Mouse (Mus musculus) lung, embryonic 14.5 days (tissue): ENCODE measurements around the gene Oxt. TPM values are rescaled to one million over a fixed set of nuclear protein-coding genes. Genes with fewer than 3 reads are reported as not detected.
A peak's percentile ranks its signal among the peaks of the same experiment; 100 is the strongest.
"Not testable (repeated sequence)": the region's sequence is repeated elsewhere in the genome, so short reads cannot be mapped to it uniquely, and the experiment has no call there.

Source experiments
- ATAC-seq: fragments of 200-750 bp; cut with Nextera tagmentation; 2 replicates; pipeline ENCODE4 v1.8.0; 2017; ENCODE audit warnings: mild to moderate bottlenecking, moderate TSS enrichment, moderate library complexity; ENCODE audit not compliant: insufficient read depth
- DNase-seq: peaks from one replicate; pipeline ENCODE4 v3.0.0-alpha.2; 2015
- H3K27ac ChIP-seq: fragments of 300-500 bp; sonication (generic); 2 replicates; pipeline ENCODE4 v1.5.1; 2014; ENCODE audit warnings: low read depth, mild to moderate bottlenecking, moderate library complexity
- H3K27me3 ChIP-seq: fragments of 300-500 bp; sonication (generic); 2 replicates; pipeline ENCODE4 v1.6.1; 2014; ENCODE audit warnings: low read length, control low read depth; ENCODE audit not compliant: insufficient read depth
- H3K36me3 ChIP-seq: fragments of 300-500 bp; sonication (generic); 2 replicates; pipeline ENCODE4 v1.6.1; 2014; ENCODE audit warnings: control low read depth; ENCODE audit not compliant: insufficient read depth
- H3K4me1 ChIP-seq: fragments of 300-500 bp; sonication (generic); 2 replicates; pipeline ENCODE4 v1.6.1; 2014; ENCODE audit warnings: antibody characterized with exemption, control low read depth; ENCODE audit not compliant: insufficient read depth
- H3K4me2 ChIP-seq: fragments of 300-500 bp; sonication (generic); 2 replicates; pipeline ENCODE4 v1.6.1; 2014; ENCODE audit warnings: mild to moderate bottlenecking
- H3K4me3 ChIP-seq: fragments of 300-500 bp; sonication (generic); 2 replicates; pipeline ENCODE4 v1.5.1; 2014; ENCODE audit warnings: low read depth, low read length
- H3K9ac ChIP-seq: fragments of 300-500 bp; sonication (generic); 2 replicates; pipeline ENCODE4 v1.6.1; 2014
- H3K9me3 ChIP-seq: fragments of 300-500 bp; sonication (generic); 2 replicates; pipeline ENCODE4 v1.6.1; 2016; ENCODE audit warnings: low read depth, low read length, control low read depth
- CTCF ChIP-seq: IDR thresholded peaks from 2 replicates; pipeline ENCODE4 v1.5.1; 2016; ENCODE audit warnings: antibody characterized with exemption, low read depth
- WGBS: fragments of 180-500 bp; shearing (Covaris S2); extraction: QIAGEN DNeasy Blood & Tissue Kit; methylation state at CpG from one replicate; pipeline ENCODE4 v1.1.7; 2014; 5-methylcytosine and 5-hydroxymethylcytosine counted together
- polyA plus RNA-seq: library from polyadenylated mRNA; unstranded; fragments of >200 nt; fragmentation: Nextera tagmentation; extraction: Ambion mirVana; gene quantifications from 2 replicates; pipeline ENCODE4 v1.2.1, GENCODE M21; 2014

Oxt gene
- polyA plus RNA-seq, 1 experiment from 2014 or later = not detected

GRCm38 (mm10) chr2:130563212-130564055, 12.5 kb upstream of the Oxt start, which contains the start of gene Mrps26:
Mrps26 (plus strand) TSS chr2:130563742.
- peak; percentile 99 for ATAC-seq
- peak; percentile 61 for TF ChIP-seq CTCF

GRCm38 (mm10) chr2:130564063-130564462, 11.9 kb upstream of the Oxt start:
- no peak overlapping the region for H3K27ac ChIP-seq
- DNase-seq = peak; percentile 12

More at GRCm38 (mm10) chr2:130563212-130564055, 12.5 kb upstream of the Oxt start, which contains the start of gene Mrps26:
- Histone ChIP-seq H3K9ac (peak within 1 kb of the TSS; percentile 82), H3K27me3 (no peaks in the 10 kb centered on the region), H3K4me3 (peak within 1 kb of the TSS; percentile 90), H3K36me3 (peaks cover 21% of the 10 kb centered on the region), H3K4me1 (peaks cover 3% of the 10 kb centered on the region; the same call in 1 of the 2 replicates), H3K9me3 (no peaks in the 10 kb centered on the region), H3K4me2 (peak within 1 kb of the TSS; percentile 83), H3K27ac (no peak within 1 kb of the TSS)
- peak; percentile 96 for DNase-seq
- under 1% methylated on average over 61 of the region's 61 CpGs for WGBS

GRCm38 (mm10) chr2:130564983-130565382, 11.0 kb upstream of the Oxt start:
- Histone ChIP-seq H3K27ac (no peak overlapping the region), H3K4me2 (peak overlapping the region; percentile 83), H3K36me3 (peaks cover 21% of the 10 kb centered on the region), H3K9ac (0 out of 2 replicates have a peak overlapping the region, but pooled peaks have one; percentile 82), H3K4me3 (peak overlapping the region; percentile 90; the same call in 1 of the 2 replicates), H3K27me3 (no peaks in the 10 kb centered on the region), H3K4me1 (peaks cover 3% of the 10 kb centered on the region; the same call in 1 of the 2 replicates), H3K9me3 (no peaks in the 10 kb centered on the region)
- DNase-seq = no peak
- WGBS = 85% methylated on average over 8 of the region's 8 CpGs
- no peak for ATAC-seq
- TF ChIP-seq CTCF = no peak

More at GRCm38 (mm10) chr2:130564063-130564462, 11.9 kb upstream of the Oxt start:
- no peaks in the 10 kb centered on the region for H3K9me3 ChIP-seq
- peaks cover 21% of the 10 kb centered on the region for H3K36me3 ChIP-seq
- WGBS = under 1% methylated on average over 23 of the region's 23 CpGs
- TF ChIP-seq CTCF = no peak
- peak overlapping the region; percentile 90 for H3K4me3 ChIP-seq
- no peaks in the 10 kb centered on the region for H3K27me3 ChIP-seq
- H3K4me2 ChIP-seq = peak overlapping the region; percentile 83
- H3K9ac ChIP-seq = peak overlapping the region; percentile 82
- ATAC-seq = peak; percentile 23
- peaks cover 3% of the 10 kb centered on the region; the same call in 1 of the 2 replicates for H3K4me1 ChIP-seq

GRCm38 (mm10) chr2:130568921-130569320, 7.1 kb upstream of the Oxt start:
- DNase-seq (no peak), ATAC-seq (no peak)
- no peak for TF ChIP-seq CTCF
- Histone ChIP-seq H3K9ac (no peak overlapping the region), H3K4me2 (no peak overlapping the region), H3K4me3 (no peak overlapping the region), H3K27ac (no peak overlapping the region), H3K9me3 (no peaks in the 10 kb centered on the region), H3K36me3 (peaks cover 21% of the 10 kb centered on the region), H3K4me1 (peaks cover 3% of the 10 kb centered on the region; the same call in 1 of the 2 replicates), H3K27me3 (no peaks in the 10 kb centered on the region)
- WGBS = 81% methylated on average over 4 of the region's 4 CpGs

GRCm38 (mm10) chr2:130569926-130570325, 6.0 kb upstream of the Oxt start:
- TF ChIP-seq CTCF = no peak
- Histone ChIP-seq H3K27me3 (peaks cover 2% of the 10 kb centered on the region; the same call in 1 of the 2 replicates), H3K9me3 (no peaks in the 10 kb centered on the region), H3K9ac (no peak overlapping the region), H3K36me3 (peaks cover 18% of the 10 kb centered on the region), H3K4me2 (no peak overlapping the region), H3K27ac (no peak overlapping the region), H3K4me3 (no peak overlapping the region), H3K4me1 (no peaks in the 10 kb centered on the region)
- no peak for DNase-seq
- no peak for ATAC-seq

GRCm38 (mm10) chr2:130574960-130575359, 1.0 kb upstream of the Oxt start:
- Histone ChIP-seq H3K9ac (no peak overlapping the region), H3K4me2 (no peak overlapping the region), H3K9me3 (no peaks in the 10 kb centered on the region), H3K27me3 (peaks cover 52% of the 10 kb centered on the region), H3K4me3 (no peak overlapping the region), H3K4me1 (no peaks in the 10 kb centered on the region), H3K36me3 (no peaks in the 10 kb centered on the region), H3K27ac (no peak overlapping the region)
- ATAC-seq (no peak), DNase-seq (no peak)
- WGBS = 81% methylated on average over 5 of the region's 5 CpGs
- peak; percentile 16; the same call in 1 of the 2 replicates for TF ChIP-seq CTCF

GRCm38 (mm10) chr2:130576564-130576963, 591 bp downstream of the Oxt start:
- not testable (repeated sequence) for H3K4me1 ChIP-seq, ATAC-seq, H3K27ac ChIP-seq, H3K9me3 ChIP-seq, DNase-seq, H3K36me3 ChIP-seq, H3K9ac ChIP-seq
- Histone ChIP-seq H3K27me3 (peaks cover 68% of the 10 kb centered on the region), H3K4me2 (peak overlapping the region; percentile 55), H3K4me3 (peak overlapping the region; percentile 25)
- 2% methylated on average over 24 of the region's 32 CpGs for WGBS
